Mouse (Mus musculus) erythroblast, embryonic 14.5 days (primary cell): Measurements from ENCODE around the gene Crybb2.

Experiments
- GATA1 ChIP-seq: IDR thresholded peaks from 2 replicates; pipeline ENCODE4 v1.6.1; 2012; ENCODE audit warnings: low read length, inconsistent platforms, mixed read lengths
- TAL1 ChIP-seq: IDR thresholded peaks from 3 replicates; pipeline ENCODE4 v1.6.1; 2012; ENCODE audit warnings: low read length, inconsistent platforms, mixed read lengths

DNA sequence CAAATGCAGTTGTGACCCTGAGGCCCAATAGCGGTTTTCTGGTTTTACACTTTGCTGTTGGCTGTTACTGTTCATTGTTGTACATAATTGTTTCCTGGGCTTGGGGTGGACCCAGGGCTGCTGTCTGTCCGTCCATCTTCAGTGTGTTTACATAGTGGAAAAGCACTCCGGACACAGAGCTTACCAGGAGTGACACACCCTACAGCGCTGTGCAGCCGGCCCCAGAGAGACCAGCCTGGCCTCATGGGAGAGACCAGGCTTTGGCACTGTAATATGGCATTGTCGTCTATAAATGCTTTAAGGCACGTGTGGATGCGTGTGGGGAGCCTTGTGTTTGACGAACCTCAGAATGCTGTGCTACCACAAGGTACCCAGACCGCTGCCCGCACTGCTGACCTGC lies 30.5 kb upstream of the Crybb2 start:
- TF ChIP-seq GATA1 = no peak
- no peak for TF ChIP-seq TAL1
